Mouse (Mus musculus): ENCODE data around the gene Actc1.

DNA sequence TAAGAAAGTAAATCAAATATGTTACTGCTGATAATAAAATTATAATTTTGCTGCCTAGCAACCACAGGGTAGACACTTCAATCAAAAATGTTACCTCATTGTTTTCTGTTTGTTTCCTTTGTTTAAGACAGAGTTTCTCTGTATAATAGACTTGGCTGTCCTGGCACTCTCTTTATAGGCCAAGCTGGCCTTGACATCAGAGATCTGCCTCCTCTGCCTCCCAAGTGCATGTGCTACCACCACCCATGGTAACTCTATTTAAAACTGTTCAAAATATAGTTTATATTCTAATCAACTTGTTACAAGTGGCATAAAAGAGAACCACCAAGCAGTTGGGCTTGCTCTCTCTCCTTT is 33.2 kb downstream of the Actc1 start:
- no peak for TF ChIP-seq CTCF (IDR thresholded peaks at IDR 0.05; ENCODE audit: extremely low read depth, insufficient read depth, low read length)
- TF ChIP-seq POLR2A (IDR thresholded peaks at IDR 0.05; ENCODE audit: extremely low read depth, insufficient read depth, low read length): no peak

Measured in cortical plate, adult 2 months (tissue).